Mouse (Mus musculus): ENCODE data around the gene Neb. TPM values are rescaled to one million over a fixed set of nuclear protein-coding genes. Genes with fewer than 3 reads are reported as not detected.

Neb gene
- polyA plus RNA-seq (2017; shearing (Covaris generic)) = 0.24 TPM

GRCm38 (mm10) chr2:52378448-52378804 lies at the start of gene Neb:
Gene Neb (minus strand): TSS chr2:52378474.

GRCm38 (mm10) chr2:52424747-52425522 lies 46.7 kb upstream of the Neb start, which contains the start of gene Arl5a:
Gene Arl5a (minus strand): TSS chr2:52424901.

Other genes with a start within 250 kb of the Neb start
- gene Arl5a, start 46.4 kb upstream of the Neb start, polyA plus RNA-seq (2017; shearing (Covaris generic)) = 34.1 TPM

All from effector memory CD4-positive, alpha-beta T cell, adult 7 months (primary cell).